Mouse (Mus musculus) lung, postnatal 10 days (tissue): ENCODE measurements around the gene Cab39l.
"Not testable (repeated sequence)": the region's sequence is repeated elsewhere in the genome, so short reads cannot be mapped to it uniquely, and the experiment has no call there.

Source experiments
- DNase-seq: peaks from one replicate; pipeline ENCODE4 v3.0.0; 2021

Cab39l gene

GRCm38 (mm10) chr14:59440558-59441471 is at the start of gene Cab39l, which contains the start of gene Setdb2:
Gene Cab39l (plus strand): TSS chr14:59440972.
Gene Setdb2 (minus strand): TSS chr14:59440884.
- peak; percentile 96 for DNase-seq

GRCm38 (mm10) chr14:59395281-59395680 is 45.5 kb upstream of the Cab39l start, which contains the start of gene Phf11c:
Gene Phf11c (minus strand): TSS chr14:59395381.
- no peak for DNase-seq

- peak; percentile 3 for DNase-seq
Measured at GRCm38 (mm10) chr14:59396999-59397398, 43.8 kb upstream of the Cab39l start.

GRCm38 (mm10) chr14:59414979-59415378 is 25.8 kb upstream of the Cab39l start:
- DNase-seq = not testable (repeated sequence)

GRCm38 (mm10) chr14:59418171-59418570 is 22.6 kb upstream of the Cab39l start:
- DNase-seq = no peak

GRCm38 (mm10) chr14:59422912-59423663 is 17.7 kb upstream of the Cab39l start:
- DNase-seq = no peak

GRCm38 (mm10) chr14:59430556-59430955 is 10.2 kb upstream of the Cab39l start:
- no peak for DNase-seq

GRCm38 (mm10) chr14:59433902-59434301 is 6.9 kb upstream of the Cab39l start:
- DNase-seq = no peak

- DNase-seq = no peak
Measured at GRCm38 (mm10) chr14:59435206-59435605, 5.6 kb upstream of the Cab39l start.

GRCm38 (mm10) chr14:59437398-59437797 is 3.4 kb upstream of the Cab39l start:
- DNase-seq = no peak

GRCm38 (mm10) chr14:59438505-59438904 is 2.3 kb upstream of the Cab39l start:
- no peak for DNase-seq

GRCm38 (mm10) chr14:59440039-59440438 is 733 bp upstream of the Cab39l start:
- no peak for DNase-seq

GRCm38 (mm10) chr14:59441472-59441805 is 667 bp downstream of the Cab39l start:
- no peak for DNase-seq

- DNase-seq = no peak
Measured at GRCm38 (mm10) chr14:59445421-59445820, 4.6 kb downstream of the Cab39l start.

GRCm38 (mm10) chr14:59447981-59448380 is 7.2 kb downstream of the Cab39l start:
- peak; percentile 22 for DNase-seq

GRCm38 (mm10) chr14:59466503-59466902 is 25.7 kb downstream of the Cab39l start:
- DNase-seq = no peak

GRCm38 (mm10) chr14:59467798-59468197 is 27.0 kb downstream of the Cab39l start:
- DNase-seq = peak; percentile 35

GRCm38 (mm10) chr14:59470781-59471180 is 30.0 kb downstream of the Cab39l start:
- DNase-seq = peak; percentile 38

GRCm38 (mm10) chr14:59478699-59479098 is 37.9 kb downstream of the Cab39l start:
- peak; percentile 19 for DNase-seq

- no peak for DNase-seq
Measured at GRCm38 (mm10) chr14:59485247-59485810, 44.6 kb downstream of the Cab39l start.

- DNase-seq = no peak
Measured at GRCm38 (mm10) chr14:59492376-59492775, 51.6 kb downstream of the Cab39l start.

- no peak for DNase-seq
Measured at GRCm38 (mm10) chr14:59497928-59498327, 57.2 kb downstream of the Cab39l start.

GRCm38 (mm10) chr14:59504831-59505230 is 64.1 kb downstream of the Cab39l start:
- DNase-seq = no peak
